Mouse (Mus musculus) ES-E14 (cell line): ENCODE data around the gene Cadm2.

Experiments
- CHD2 ChIP-seq: IDR thresholded peaks from 2 replicates; pipeline ENCODE4 v1.6.1; 2014; ENCODE audit warnings: mild to moderate bottlenecking, low read depth, low read length, inconsistent platforms
- ZC3H11A ChIP-seq: IDR thresholded peaks from 2 replicates; pipeline ENCODE4 v1.6.1; 2012; ENCODE audit warnings: low read depth, mild to moderate bottlenecking, inconsistent platforms, low read length, borderline replicate concordance
- ZNF384 ChIP-seq: IDR thresholded peaks from 2 replicates; pipeline ENCODE4 v1.6.1; 2012; ENCODE audit warnings: low read depth, low read length, inconsistent platforms

GRCm38 (mm10) chr16:66891559-66892247 is 729.0 kb downstream of the Cadm2 start:
- no peak for TF ChIP-seq ZC3H11A
- TF ChIP-seq ZNF384, result no peak
- TF ChIP-seq CHD2, result no peak
